ENCODE assay signal across 19 mouse cellular contexts in genomic region chr15:11116853-11117252, GRCm38 (mm10). TPM values are rescaled to one million over a fixed set of nuclear protein-coding genes. Genes with fewer than 3 reads are reported as not detected.
DNase-seq lines count a peak whose midpoint lies in the region; ATAC-seq and TF ChIP-seq lines count a peak whose summit lies in the region.
"Had no signal": no experiment of that assay in that cellular context is flagged by ENCODE, and none has a peak within 500 bp of the region (broad histone marks: within the 10 kb centered on the region; RNA-seq: fewer than 3 reads in every experiment).

No protein-coding gene starts in this region.

- no peak overlapping the region for H3K4me2 ChIP-seq in heart, embryonic 12.5 days
- H3K4me2 ChIP-seq: embryonic facial prominence, embryonic 12.5 days; embryonic facial prominence, embryonic 15.5 days; forebrain, embryonic 15.5 days; heart, embryonic 15.5 days; hindbrain, embryonic 12.5 days; hindbrain, embryonic 15.5 days had no signal

- intact Hi-C loops in gastrocnemius, adult 2 months (cut with DNase I), result no loop called here
- intact Hi-C loops in heart, adult 2 months (cut with DNase I), result loop anchor here (2.0 kb wide), 1 partner anchor 52 kb away; the partner anchor contains the start of gene Adamts12
- intact Hi-C loops in heart, postnatal 10 days (cut with DNase I), result no loop called here
- intact Hi-C loops in heart, postnatal 25 days (cut with DNase I), result loop anchor here (10.0 kb wide), 1 partner anchor 88 kb away; no protein-coding TSS in a partner anchor

- TF ChIP-seq EP300 in heart, adult 2 months (IDR thresholded peaks at IDR 0.05; ENCODE audit: insufficient read depth, low read depth, low read length), result no peak

- H3K79me2 ChIP-seq in heart, adult 2 months (replicated peaks; ENCODE audit: control insufficient read depth, insufficient read depth, low read length), result no peaks in the 10 kb centered on the region

- TF ChIP-seq POLR2A in heart, adult 2 months (IDR thresholded peaks at IDR 0.05; ENCODE audit: insufficient read depth, low read depth, low read length), result no peak

- no peak overlapping the region for H3K4me3 ChIP-seq in gastrocnemius, adult 2 months
- no peak overlapping the region for H3K4me3 ChIP-seq in heart, adult 2 months
- no peak overlapping the region for H3K4me3 ChIP-seq in heart, embryonic 12.5 days
- H3K4me3 ChIP-seq: embryonic facial prominence, embryonic 12.5 days; embryonic facial prominence, embryonic 15.5 days; forebrain, embryonic 15.5 days; heart, embryonic 15.5 days; hindbrain, embryonic 12.5 days; hindbrain, embryonic 15.5 days had no signal

- no peak for TF ChIP-seq CTCF in gastrocnemius, adult 2 months (IDR thresholded peaks at IDR 0.05)
- no peak for TF ChIP-seq CTCF in heart, adult 2 months (IDR thresholded peaks at IDR 0.05)

- no peaks in the 10 kb centered on the region for H3K9me3 ChIP-seq in heart, embryonic 12.5 days (replicated peaks)
- H3K9me3 ChIP-seq: embryonic facial prominence, embryonic 12.5 days; embryonic facial prominence, embryonic 15.5 days; forebrain, embryonic 15.5 days; G1E; heart, embryonic 15.5 days; hindbrain, embryonic 12.5 days; hindbrain, embryonic 15.5 days had no signal

- 24% methylated on average over 3 of the region's 3 CpGs for WGBS in heart, adult 2 months
- WGBS in heart, embryonic 12.5 days, result 46% methylated on average over 3 of the region's 3 CpGs

- H3K4me1 ChIP-seq in heart, adult 2 months (ENCODE audit: control insufficient read depth, insufficient read depth, low read length), result peaks cover 1% of the 10 kb centered on the region
- no peaks in the 10 kb centered on the region for H3K4me1 ChIP-seq in heart, embryonic 12.5 days (replicated peaks)
- H3K4me1 ChIP-seq: embryonic facial prominence, embryonic 12.5 days; forebrain, embryonic 15.5 days; heart, embryonic 15.5 days had no signal

- H3K9ac ChIP-seq in heart, adult 2 months (ENCODE audit: low read depth, low read length), result no peak overlapping the region
- no peak overlapping the region for H3K9ac ChIP-seq in heart, embryonic 12.5 days
- H3K9ac ChIP-seq: embryonic facial prominence, embryonic 12.5 days; embryonic facial prominence, embryonic 15.5 days; forebrain, embryonic 15.5 days; heart, embryonic 15.5 days; hindbrain, embryonic 12.5 days; hindbrain, embryonic 15.5 days had no signal

- DNase-seq in gastrocnemius, adult 2 months, result no peak
- no peak for DNase-seq in gastrocnemius, postnatal 4 days (ENCODE audit: low spot score in 2 of 2)
- no peak for DNase-seq in heart, adult 2 months
- DNase-seq in heart, postnatal 10 days, result peak; percentile 26 to 37
- DNase-seq in heart, postnatal 25 days (ENCODE audit: low spot score), result no peak
- peak; percentile 26 for DNase-seq in skeletal muscle tissue, adult 2 months (ENCODE audit: low read depth, low spot score)
- no peak for DNase-seq in retina, embryonic 14.5 days (ENCODE audit: low spot score)
- DNase-seq: cerebellum, adult 11 months; cerebellum, postnatal 25 days had no signal

- no peaks in the 10 kb centered on the region for H3K36me3 ChIP-seq in heart, adult 2 months (ENCODE audit: control insufficient read depth, insufficient read depth, low read length)
- H3K36me3 ChIP-seq in heart, embryonic 12.5 days, result no peaks in the 10 kb centered on the region
- H3K36me3 ChIP-seq: embryonic facial prominence, embryonic 12.5 days; embryonic facial prominence, embryonic 15.5 days; forebrain, embryonic 15.5 days; G1E; heart, embryonic 15.5 days; hindbrain, embryonic 12.5 days; hindbrain, embryonic 15.5 days had no signal

- no peaks in the 10 kb centered on the region for H3K27me3 ChIP-seq in heart, adult 2 months (ENCODE audit: control insufficient read depth, insufficient read depth, low read length)
- H3K27me3 ChIP-seq in heart, embryonic 12.5 days (replicated peaks), result no peaks in the 10 kb centered on the region
- H3K27me3 ChIP-seq: embryonic facial prominence, embryonic 12.5 days; embryonic facial prominence, embryonic 15.5 days; forebrain, embryonic 15.5 days; heart, embryonic 15.5 days; hindbrain, embryonic 12.5 days; hindbrain, embryonic 15.5 days; Patski had no signal

- peak overlapping the region; percentile 62 for H3K27ac ChIP-seq in gastrocnemius, adult 2 months
- H3K27ac ChIP-seq in heart, adult 2 months, result peak overlapping the region; percentile 47
- no peak overlapping the region for H3K27ac ChIP-seq in heart, embryonic 12.5 days (ENCODE audit: poor library complexity, severe bottlenecking)
- H3K27ac ChIP-seq: embryonic facial prominence, embryonic 12.5 days; embryonic facial prominence, embryonic 15.5 days; forebrain, embryonic 15.5 days; heart, embryonic 15.5 days; hindbrain, embryonic 12.5 days; hindbrain, embryonic 15.5 days had no signal

- ATAC-seq in heart, embryonic 12.5 days (ENCODE audit: insufficient number of reproducible peaks, low FRiP score), result no peak
- ATAC-seq: forebrain, embryonic 15.5 days; intestine, postnatal 0 days; Patski had no signal

RNA-seq across cellular contexts. Expression of gene Adamts12, which starts 52.3 kb away (rescaled TPM):
- 1 to 10 TPM; 2.7 to 2.8 TPM for total RNA-seq in gastrocnemius, adult 2 months (2021)
- total RNA-seq in gastrocnemius, postnatal 4 days (2021), result 10 to 100 TPM; 38.0 to 39.4 TPM
- 1 to 10 TPM; 1.3 to 2.7 TPM for total RNA-seq in heart, adult 2 months (2021)
- 0.64 and 1.7 TPM in 2 replicates for polyA plus RNA-seq in heart, adult 2 months (2012; rRNA removed)
- 1.1 and 1.4 TPM in 2 replicates for polyA plus RNA-seq in heart, embryonic 12.5 days (2016; fragmentation: Nextera tagmentation; extraction: Ambion mirVana)
- total RNA-seq in heart, postnatal 10 days (2021), result 10 to 100 TPM; 23.2 to 24.0 TPM
- total RNA-seq in heart, postnatal 25 days (2021), result 1 to 10 TPM; 6.8 to 7.1 TPM
- polyA plus RNA-seq: G1E had no signal

Comparison
In these comparisons a context has a peak if more than half of its experiments do, and no peak if none do; other contexts are left out.
1. DNase-seq: peak in heart, postnatal 10 days (2 of 2) and skeletal muscle tissue, adult 2 months (single experiment); none in gastrocnemius, adult 2 months (single experiment), gastrocnemius, postnatal 4 days (0 of 2), heart, adult 2 months (0 of 2), heart, postnatal 25 days (single experiment) and retina, embryonic 14.5 days (single experiment).
2. intact Hi-C loops: an anchor here in heart, adult 2 months (2.0 kb wide) and heart, postnatal 25 days (10.0 kb wide); none called in gastrocnemius, adult 2 months and heart, postnatal 10 days.